Mouse (Mus musculus): ENCODE results near the gene Psmc3.

- TF ChIP-seq CTCF (IDR thresholded peaks at IDR 0.05) (no peak), EP300 (IDR thresholded peaks at IDR 0.05) (no peak)
These were observed 24.1 kb downstream of the Psmc3 start for GRCm38 (mm10) chr2:91077957-91078313.

Measured in lung, postnatal 0 days (tissue).